Mouse (Mus musculus): Measurements from ENCODE around the gene Mlana. TPM values are rescaled to one million over a fixed set of nuclear protein-coding genes. Genes with fewer than 3 reads are reported as not detected.

The Mlana gene
- total RNA-seq, 2 experiments from 2014 or later: not detected

GRCm38 (mm10) chr19:29739608-29740007 lies 42.0 kb downstream of the Mlana start:
- no peak for ATAC-seq (replicated peaks; ENCODE audit: poor library complexity, severe bottlenecking)

GRCm38 (mm10) chr19:29740661-29741060 lies 43.0 kb downstream of the Mlana start:
- no peak for ATAC-seq (replicated peaks; ENCODE audit: poor library complexity, severe bottlenecking)

- ATAC-seq (replicated peaks; ENCODE audit: poor library complexity, severe bottlenecking): no peak
These were observed 45.9 kb downstream of the Mlana start for GRCm38 (mm10) chr19:29743531-29743930.

- no peak for ATAC-seq (replicated peaks; ENCODE audit: poor library complexity, severe bottlenecking)
These were observed 53.4 kb downstream of the Mlana start for GRCm38 (mm10) chr19:29750994-29751393.

GRCm38 (mm10) chr19:29753939-29754338 lies 56.3 kb downstream of the Mlana start:
- ATAC-seq (replicated peaks; ENCODE audit: poor library complexity, severe bottlenecking): no peak

Other genes with a start within 250 kb of the Mlana start
- gene Ric1, start 175.5 kb upstream of the Mlana start, total RNA-seq (2014; fragmentation: Nextera tagmentation): 22.4 and 24.1 TPM in 2 replicates
- gene Ric1, start 175.5 kb upstream of the Mlana start, total RNA-seq (2017): 17.5 and 18.9 TPM in 2 replicates
- 27.7 and 39.2 TPM in 2 replicates for gene Ermp1, start 49.4 kb upstream of the Mlana start, total RNA-seq (2014; fragmentation: Nextera tagmentation)
- 52.7 and 61.3 TPM in 2 replicates for gene Ermp1, start 49.4 kb upstream of the Mlana start, total RNA-seq (2017)
- gene 9930021J03Rik, start 108.2 kb downstream of the Mlana start, total RNA-seq (2014; fragmentation: Nextera tagmentation): 20.2 and 22.3 TPM in 2 replicates
- gene 9930021J03Rik, start 108.2 kb downstream of the Mlana start, total RNA-seq (2017): 9.6 and 13.0 TPM in 2 replicates
- gene Ranbp6, start 115.2 kb downstream of the Mlana start, total RNA-seq (2014; fragmentation: Nextera tagmentation): 8.8 and 13.2 TPM in 2 replicates
- gene Ranbp6, start 115.2 kb downstream of the Mlana start, total RNA-seq (2017): 19.2 and 27.7 TPM in 2 replicates
- not detected in 2 replicates for gene Il33, start 227.3 kb downstream of the Mlana start, total RNA-seq (2014; fragmentation: Nextera tagmentation)
- gene Il33, start 227.3 kb downstream of the Mlana start, total RNA-seq (2017): not detected in 2 replicates